Mouse (Mus musculus) megakaryocyte-erythroid progenitor cell, adult 5-6 weeks (primary cell): ENCODE results near the gene Proser3. TPM values are rescaled to one million over a fixed set of nuclear protein-coding genes. Genes with fewer than 3 reads are reported as not detected.

Experiments
- ATAC-seq: replicated peaks from 2 replicates; pipeline ENCODE4 v1.8.0; 2016; ENCODE audit warnings: mild to moderate bottlenecking, inconsistent platforms; ENCODE audit not compliant: severe bottlenecking, poor library complexity, low FRiP score, low TSS enrichment
- total RNA-seq, 2 experiments: library from RNA; stranded (forward) in 1 of 2; stranded (reverse) in 1 of 2; fragments of 200-1000, 215-1000 nt in 1 of 2; fragments of >200 nt in 1 of 2; fragmentation: Nextera tagmentation in 1 of 2; gene quantifications; 2 replicates each; pipeline ENCODE4 v1.2.3; 2014 to 2017

Gene Proser3
- total RNA-seq, 2 experiments from 2014 or later, result 5.3 to 17.9 TPM

DNA sequence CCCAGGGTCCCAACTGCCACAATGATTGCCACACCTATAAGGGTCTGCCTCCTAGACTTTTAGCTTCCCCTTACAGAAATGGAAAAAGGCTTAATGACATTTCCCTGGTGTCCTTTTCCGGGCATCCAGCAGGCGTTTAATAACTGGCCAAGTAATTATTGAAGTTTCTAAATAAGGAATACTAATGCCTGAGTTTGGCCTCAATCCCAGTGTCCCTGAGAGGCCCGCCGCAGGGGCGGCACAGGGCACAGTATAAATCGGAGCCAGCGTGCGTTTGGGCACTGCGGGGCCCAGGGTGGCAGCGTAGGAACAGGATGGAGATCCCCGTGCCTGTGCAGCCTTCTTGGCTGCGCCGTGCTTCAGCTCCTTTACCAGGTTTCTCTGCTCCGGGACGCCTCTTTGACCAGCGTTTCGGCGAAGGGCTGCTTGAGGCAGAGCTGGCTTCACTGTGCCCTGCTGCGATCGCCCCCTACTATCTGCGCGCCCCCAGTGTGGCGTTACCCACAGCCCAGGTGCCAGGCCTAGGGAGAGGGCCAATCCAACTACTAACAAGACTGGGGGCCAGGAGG, 1.0 kb upstream of the Proser3 start:
- ATAC-seq, result 0 out of 2 replicates have a peak, but pooled peaks have one; percentile 11

DNA sequence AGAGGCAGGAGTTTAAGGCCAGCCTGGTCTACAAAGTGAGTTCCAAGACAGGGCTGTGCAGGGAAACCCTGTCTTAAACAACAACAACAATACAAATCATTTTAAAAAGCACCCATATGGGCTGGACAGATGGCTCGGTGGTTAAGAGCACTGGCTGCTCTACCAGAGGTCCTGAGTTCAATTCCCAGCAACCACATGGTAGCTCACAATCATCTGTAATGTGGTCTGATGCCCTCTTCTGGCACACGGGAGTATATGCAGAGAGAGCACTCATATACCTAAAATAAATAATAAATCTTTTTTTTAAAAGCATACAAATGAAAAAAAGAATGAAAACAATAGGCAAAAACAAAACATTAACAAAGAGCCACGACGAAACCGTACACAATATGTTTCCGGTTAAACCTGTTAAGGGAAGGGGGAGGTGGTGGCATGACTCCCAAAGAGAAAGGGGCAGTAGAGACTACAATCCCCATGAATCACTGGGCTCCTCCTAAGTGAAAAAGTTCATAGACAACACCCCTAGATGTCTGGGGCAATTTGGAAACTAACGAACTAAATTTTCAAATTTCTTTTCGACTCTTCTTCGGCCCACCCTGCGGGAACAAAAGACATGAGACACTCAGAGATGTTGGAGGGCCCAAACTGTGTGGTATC, 526 bp downstream of the Proser3 start:
- peak; percentile 46 for ATAC-seq

DNA sequence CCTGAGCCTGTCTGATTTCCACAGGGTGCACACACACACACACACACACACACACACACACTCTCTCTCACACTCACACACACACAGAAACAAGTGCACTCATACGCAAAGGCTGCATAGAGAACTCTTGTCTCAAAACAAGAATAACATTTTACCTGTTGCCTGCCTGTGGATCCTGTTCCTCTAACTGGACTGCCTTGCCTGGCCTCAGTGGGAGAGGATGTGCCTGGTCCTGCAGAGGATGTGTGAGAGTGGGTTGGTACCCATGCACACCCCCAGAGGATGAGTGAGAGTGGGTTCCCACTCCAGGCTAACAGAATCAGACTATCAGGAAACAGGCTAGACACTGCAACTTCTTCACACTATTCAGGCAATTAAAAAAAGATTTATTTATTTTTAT, 1.5 kb downstream of the Proser3 start:
- ATAC-seq, result no peak

DNA sequence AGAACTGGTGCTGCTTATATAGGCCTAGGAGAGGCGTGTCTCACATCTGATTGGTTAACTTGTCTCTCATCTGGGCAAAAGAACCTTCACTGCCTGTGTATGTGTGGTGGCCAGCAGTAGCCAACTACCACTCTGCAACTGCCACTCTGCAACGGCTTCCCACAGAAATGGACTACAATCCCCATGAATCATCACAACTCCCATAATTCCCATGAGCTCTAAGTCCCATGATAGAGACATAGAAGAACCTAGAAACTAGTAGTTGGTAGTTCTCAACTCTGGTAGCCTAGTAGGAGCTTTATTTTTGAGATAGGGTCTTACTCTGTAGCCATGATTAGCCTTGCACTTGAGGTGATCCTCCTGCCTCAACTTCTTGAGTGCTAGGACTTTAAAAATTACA, 2.2 kb downstream of the Proser3 start:
- ATAC-seq, result no peak

DNA sequence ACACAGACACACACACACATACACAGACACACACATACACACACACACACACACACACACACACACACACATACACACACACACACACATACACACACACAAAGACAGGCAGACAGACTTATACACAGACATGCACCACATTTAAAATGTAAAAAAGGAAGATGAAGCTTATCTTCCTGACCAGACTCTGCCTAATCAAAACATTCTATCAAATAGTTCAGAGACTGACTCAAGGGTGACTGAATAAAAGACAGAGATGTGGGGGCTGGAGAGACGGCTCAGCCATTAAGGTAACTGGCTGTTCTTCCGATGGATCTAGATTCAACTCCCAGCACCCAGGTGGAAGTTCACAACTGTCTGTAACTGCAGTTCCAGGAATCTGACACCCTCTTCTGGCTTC, 7.8 kb downstream of the Proser3 start:
- peak; percentile 46; the same call in 1 of the 2 replicates for ATAC-seq

DNA sequence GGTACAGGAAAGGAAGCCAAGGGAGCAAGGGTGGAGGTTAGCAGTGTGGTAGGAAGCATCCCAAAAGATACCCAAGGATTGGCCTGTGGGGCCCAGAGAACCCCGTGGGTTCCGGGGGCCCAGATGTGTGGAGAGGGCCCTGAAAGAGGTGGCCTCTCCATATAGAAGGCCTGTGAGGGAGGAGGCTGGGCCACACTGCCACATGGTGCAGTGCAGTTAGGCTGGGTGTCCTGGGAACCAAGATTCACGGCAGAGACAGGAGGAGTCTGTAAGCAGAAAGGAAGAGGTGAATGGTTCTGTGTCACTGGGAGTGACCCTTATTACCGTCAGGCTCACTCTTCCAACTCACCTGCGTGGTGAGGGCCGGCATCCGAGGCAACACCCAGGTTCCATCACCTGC, 11.5 kb downstream of the Proser3 start:
- no peak for ATAC-seq

DNA sequence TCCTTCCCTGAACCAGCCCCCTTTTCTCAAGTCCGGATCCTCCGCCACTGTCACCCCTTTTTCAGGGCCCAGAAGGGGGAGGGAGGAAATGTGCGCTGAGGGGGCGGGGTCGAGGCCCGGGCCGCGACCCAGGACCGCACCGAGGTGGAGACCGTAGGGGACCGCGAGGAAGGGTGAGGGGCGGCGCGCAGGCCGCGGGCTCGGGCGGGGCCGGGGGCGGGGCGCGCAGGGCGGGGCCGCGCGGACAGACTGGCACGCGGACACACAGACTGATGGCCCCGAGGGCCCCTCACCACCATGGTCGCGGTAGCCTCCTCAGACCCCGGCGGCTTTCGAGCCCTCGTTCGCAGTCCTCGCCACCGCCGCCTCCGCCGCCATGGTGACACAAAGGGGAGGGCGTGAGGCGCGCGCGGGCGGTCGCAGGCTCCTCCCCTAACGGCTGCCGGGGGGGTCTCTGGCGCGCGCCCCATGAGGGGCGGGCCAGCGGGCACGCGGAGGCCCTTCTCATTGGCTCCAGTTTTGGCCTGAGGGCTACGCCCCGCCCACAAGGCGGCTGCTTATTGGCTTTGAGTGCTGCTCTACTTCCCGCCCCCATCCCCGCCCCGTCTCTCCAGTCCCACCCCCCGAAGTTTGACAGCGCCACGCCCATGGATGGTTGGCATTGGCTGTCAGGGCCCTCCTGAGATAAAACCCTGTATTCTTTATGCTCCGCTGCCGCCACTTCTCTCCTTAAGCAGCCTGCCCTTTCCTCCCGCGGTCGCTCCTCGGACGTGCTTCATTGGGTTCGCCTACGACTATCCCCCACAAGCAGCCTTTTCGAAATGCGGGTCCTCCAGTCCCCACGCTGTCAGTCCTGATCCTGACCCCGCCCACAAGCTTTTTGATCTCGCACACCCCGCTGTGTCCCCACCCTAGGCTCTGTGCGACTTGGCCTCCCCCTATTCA, 17.2 kb downstream of the Proser3 start, which contains the start of gene Arhgap33:
Gene Arhgap33 (minus strand): TSS at position 428 of the 945 bp plus-strand sequence.
- peak; percentile 87 for ATAC-seq

DNA sequence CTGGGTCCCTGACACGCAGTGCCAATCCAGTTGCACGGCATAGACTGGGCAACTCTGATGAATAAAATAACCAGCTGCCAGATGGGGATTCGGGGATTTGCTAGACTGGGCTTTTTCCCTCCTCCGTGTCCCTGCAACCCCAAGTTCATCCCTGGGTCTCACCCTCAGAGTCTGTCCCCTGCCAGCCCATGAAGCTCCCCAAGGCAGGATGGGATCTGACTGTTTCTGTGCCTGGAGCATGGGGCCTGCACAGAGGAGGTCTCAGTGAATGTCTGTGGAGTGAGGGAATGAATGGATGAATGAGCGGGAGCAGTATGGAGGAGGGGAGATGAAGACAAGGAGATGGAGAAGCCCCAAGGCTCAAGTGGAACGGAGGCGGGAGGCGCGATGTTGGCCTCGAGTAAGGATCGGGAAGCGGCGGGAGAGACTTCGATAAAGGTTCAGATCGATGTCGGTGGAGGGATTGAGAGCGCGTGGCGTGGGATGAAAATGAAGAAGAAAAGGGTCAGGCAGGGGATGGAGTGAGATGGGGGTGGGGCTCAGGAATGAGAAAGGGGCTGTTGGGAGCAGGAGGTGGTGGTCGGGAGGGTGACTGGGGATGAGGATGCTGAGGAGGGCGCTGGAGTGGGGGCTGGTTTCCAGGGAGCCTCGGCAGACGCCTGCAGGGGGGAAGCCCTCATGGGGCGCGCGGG, 18.0 kb downstream of the Proser3 start:
- ATAC-seq, result 0 out of 2 replicates have a peak, but pooled peaks have one; percentile 2

DNA sequence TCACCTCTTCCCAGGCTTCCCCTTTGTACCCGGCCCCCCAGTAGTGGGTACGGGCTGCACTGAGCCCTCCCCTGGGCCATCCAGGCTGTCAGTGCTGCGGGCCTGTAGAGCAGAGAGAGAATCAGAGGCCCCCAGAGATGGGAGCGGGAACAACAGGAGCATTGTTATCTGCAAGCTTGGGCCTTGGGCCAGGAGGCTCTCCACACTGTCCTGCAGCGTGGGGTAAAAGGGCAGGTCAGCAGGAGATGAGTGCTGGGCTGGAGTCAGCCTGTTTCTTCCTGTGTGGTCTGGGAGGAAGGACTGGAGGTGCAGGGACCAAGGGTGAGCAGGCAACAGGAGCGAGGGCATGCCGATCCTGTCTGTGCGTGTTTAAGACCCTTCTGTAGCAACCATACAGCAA, 19.2 kb downstream of the Proser3 start:
- no peak for ATAC-seq

DNA sequence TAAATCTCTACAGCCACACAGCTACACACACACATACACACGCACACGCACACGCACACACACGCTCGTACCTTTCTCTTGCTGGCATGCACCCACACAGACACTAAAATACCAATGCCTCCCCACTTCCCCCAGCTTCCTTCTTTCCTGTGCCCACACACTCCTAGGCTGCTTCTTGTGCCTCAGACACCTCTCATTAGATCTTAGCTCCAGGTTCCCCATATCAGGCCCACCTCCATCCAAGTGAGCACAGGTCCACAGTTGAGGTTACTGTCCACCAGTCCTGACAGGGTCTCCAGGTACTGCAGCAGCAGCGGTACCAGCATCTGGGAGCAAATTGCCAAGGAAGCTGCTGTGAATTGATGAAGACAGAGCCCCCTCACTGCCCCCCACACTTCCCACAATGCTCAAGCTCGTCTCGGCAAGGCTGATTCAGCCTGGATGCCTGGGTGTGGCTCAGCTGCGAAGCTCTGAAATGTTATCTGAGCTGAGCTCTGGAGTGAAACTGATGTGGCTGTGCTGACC, 20.7 kb downstream of the Proser3 start:
- no peak for ATAC-seq

DNA sequence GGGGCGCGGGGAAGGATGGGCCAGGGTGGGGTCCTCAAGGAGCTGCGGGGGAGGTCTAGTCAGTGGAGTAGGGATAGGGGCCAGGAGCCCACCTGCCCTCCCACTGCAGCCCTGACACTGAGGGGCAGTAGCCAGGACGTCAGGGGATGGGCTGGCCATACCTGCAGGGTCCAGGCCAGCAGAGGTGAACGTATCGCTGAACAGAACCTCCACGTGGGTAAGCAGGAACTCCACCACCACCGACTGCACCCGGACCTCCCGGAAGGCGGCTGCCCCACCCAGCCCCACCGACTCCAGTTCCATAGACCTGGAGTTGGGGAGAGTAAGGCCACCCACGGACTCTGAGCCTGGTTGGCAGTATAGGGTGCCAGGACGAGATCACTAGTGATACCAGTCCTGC, 25.1 kb downstream of the Proser3 start:
- ATAC-seq, result no peak

DNA sequence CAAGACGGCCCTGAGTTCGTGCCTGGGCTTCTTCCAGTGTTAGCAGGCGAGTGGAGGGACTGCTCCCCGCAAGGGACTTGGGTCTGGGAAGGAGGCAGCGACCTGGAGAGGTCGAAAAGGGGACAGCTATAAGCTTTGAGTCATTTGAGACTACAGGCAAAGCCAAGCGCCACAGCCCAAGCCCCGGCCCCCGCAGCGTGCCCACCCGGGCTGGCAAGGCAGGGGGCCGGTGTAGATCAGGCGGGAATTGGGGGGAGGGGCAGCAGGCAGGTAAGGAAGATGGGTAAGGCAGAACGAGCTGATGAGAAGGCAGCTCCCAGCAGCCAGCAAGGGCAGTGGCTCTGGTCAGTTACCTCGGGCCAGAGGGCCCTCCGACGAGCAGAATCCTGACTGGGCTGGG, 25.7 kb downstream of the Proser3 start:
- ATAC-seq, result no peak

DNA sequence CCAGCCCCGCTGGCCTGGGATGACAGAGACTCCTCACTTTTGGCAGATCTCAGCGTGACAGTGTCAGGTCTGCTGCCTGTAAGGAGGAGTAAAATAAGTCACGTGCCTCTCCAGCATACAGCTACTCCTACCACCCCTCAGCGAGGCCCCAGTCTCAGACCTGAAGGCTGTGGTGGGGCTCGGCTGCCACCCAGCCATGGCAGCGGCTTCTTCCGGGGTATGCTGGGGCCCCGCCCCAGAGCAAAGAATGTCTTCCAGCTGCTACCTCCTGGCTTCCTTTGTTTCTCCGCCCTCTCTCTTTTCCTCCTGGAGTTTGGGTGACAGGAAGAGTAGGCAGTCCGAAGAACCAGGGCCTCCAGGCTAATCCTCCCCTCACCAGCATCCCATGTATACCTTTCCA, 26.1 kb downstream of the Proser3 start:
- ATAC-seq, result no peak

DNA sequence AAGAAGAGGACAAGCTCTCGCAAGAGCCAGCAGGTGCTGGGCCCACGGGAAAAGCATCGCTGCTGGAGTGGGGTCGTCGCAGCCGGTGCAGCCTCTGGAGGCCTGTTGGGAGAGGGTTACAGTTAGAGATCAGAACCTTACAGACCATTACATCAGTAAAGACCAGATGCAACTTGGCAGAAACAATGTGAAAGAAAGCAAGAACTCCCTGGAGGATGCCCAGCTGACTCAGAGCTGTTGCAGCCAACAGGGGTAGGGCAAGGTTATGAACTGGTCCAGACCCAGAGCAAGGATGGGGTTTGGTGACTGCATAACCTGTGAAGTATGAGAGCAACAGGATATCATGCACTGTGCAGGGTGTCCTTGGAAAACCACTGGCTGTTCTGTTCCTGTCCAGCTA, 27.6 kb downstream of the Proser3 start:
- no peak for ATAC-seq

DNA sequence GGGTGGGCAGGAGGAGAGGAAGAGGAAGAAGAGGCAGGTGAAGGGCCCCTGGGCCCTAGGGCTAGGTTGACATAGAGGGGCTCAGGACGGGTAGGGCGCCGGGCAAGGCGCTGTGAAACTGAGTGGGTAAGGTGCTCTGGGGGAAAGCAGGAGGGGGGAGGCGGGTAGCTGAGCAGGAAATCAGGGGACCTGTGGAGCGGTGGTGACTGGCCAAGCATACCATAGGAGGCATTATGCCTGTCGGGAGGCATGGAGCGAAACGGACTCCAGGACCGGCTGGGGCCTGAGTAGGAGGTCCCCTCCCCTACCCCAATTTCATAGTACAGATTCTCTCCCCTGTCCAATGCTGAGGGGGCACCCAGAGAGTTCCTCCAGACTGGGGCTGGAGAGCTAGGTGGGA, 29.2 kb downstream of the Proser3 start:
- no peak for ATAC-seq

DNA sequence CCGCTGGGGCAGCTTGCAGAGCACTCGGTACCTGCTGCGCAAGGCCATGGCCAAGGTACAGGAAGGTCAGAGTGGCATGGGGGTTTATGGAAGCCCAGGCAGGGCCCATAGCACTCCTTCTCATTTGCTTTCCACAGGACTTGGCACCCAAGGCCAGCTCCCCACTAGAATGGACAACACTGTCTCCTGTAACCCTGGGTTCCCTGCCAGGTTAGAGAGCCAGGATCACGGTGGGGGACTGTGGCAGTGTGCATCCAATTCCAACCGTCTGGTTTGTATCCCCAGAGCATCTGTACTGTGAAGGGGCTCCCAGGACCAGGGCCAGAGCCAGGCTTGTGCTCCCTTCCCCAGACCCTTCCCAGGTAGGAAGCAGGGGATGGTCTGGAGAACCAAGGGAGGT, 31.2 kb downstream of the Proser3 start:
- ATAC-seq, result no peak

DNA sequence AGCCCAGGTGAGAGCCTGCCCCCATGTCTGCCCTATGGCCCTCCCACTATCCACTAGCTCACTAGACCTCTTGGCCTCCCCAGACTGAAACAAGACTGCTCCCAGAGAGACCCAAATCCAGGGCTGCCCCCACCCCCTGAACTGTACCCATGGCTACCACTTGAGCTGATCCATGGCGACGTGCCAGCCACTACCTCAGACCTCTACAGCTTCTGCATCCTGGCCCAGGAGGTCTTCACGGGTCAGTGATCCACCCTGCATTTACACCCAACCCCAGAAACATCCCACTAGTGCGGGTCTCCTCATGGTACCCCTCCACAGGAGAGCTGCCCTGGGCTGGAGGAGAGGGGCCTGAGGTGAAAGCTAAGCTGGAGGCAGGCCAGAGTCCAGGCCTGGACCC, 31.7 kb downstream of the Proser3 start:
- no peak for ATAC-seq

DNA sequence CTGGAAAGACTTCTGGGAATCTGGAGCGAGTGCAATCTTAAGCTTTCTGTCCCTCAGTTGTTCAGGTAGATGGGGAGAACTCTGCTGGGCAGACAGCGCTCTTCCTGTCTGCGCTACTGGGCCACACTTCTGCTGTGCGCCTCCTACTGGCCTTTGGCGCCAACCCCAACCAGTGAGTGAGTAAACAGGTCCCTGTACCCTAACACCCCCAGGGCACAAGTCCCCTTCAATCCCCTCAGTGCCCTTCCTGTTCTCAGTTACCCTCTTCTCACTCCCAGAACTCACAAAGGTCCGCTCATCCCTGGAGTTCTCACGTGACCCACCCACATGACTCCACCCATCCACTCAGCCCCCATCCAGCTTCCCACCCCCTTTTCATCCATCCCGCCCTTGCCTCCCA, 33.8 kb downstream of the Proser3 start:
- ATAC-seq, result no peak

DNA sequence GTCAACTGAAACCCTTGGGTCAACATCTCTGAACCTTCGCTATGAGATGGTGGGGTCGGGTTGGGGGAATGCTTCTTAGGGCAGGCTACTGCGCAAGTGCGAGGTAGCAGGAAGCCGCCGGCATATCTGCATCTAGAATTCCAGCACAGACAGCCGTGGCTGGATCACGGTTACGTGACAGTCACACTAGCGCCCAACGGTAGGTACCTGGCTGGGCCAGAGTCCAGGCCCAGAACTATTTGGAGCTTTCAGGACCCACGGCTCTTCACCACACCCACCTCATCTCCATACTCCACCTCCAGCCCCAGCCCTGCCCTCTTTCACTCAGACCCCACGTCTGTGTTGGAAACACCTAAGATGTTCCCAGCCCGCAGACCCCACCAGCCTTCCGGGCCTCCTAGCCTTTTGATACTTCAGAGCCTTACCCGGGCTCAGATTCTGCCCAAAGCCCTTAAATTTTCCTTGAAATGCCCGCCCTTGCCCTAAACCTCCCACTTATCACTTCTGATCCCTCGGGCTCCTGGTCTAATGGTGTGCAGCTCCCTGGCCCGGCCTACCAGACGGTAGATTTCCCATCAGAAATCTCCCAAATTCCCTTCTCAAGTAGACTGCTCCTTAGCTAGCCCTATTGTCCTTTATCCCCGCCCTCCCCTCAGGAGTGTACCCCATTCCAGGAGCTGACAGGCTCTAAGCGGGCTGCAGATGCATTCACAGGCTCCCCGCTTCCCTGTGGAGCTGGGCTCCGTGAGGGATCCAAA, 36.9 kb downstream of the Proser3 start:
- ATAC-seq, result no peak
